Mouse (Mus musculus) forebrain, embryonic 13.5 days (tissue): ENCODE measurements at regions not wholly inside any gene's neighbourhood (a gene's known extent, or its start where the extent isn't known, plus 50 kb on each side); places are given as distances from the start of the nearest gene placed in this dataset.

Source experiments
- ATAC-seq: fragments of 200-750 bp; cut with Nextera tagmentation; 2 replicates; pipeline ENCODE4 v1.8.0; 2017
- H3K27ac ChIP-seq: fragments of 300-500 bp; sonication (generic); 2 replicates; pipeline ENCODE4 v1.5.1; 2015; ENCODE audit warnings: inconsistent platforms, mild to moderate bottlenecking, moderate library complexity
- H3K27me3 ChIP-seq: fragments of 300-500 bp; sonication (generic); 2 replicates; pipeline ENCODE4 v1.6.1; 2015; ENCODE audit warnings: mild to moderate bottlenecking, inconsistent platforms
- H3K36me3 ChIP-seq: fragments of 300-500 bp; sonication (generic); 2 replicates; pipeline ENCODE4 v1.6.1; 2015; ENCODE audit warnings: mild to moderate bottlenecking, inconsistent platforms; ENCODE audit not compliant: poor library complexity, severe bottlenecking
- H3K4me1 ChIP-seq: fragments of 300-500 bp; sonication (generic); 2 replicates; pipeline ENCODE4 v1.6.1; 2015; ENCODE audit warnings: inconsistent platforms
- H3K4me2 ChIP-seq: fragments of 300-500 bp; sonication (generic); 2 replicates; pipeline ENCODE4 v1.6.1; 2015; ENCODE audit warnings: inconsistent platforms, mild to moderate bottlenecking, moderate library complexity
- H3K4me3 ChIP-seq: fragments of 300-500 bp; sonication (generic); 2 replicates; pipeline ENCODE4 v1.5.1; 2015; ENCODE audit warnings: mild to moderate bottlenecking, inconsistent platforms
- H3K9ac ChIP-seq: fragments of 300-500 bp; sonication (generic); 2 replicates; pipeline ENCODE4 v1.6.1; 2015; ENCODE audit warnings: mild to moderate bottlenecking, inconsistent platforms
- H3K9me3 ChIP-seq: fragments of 300-500 bp; sonication (generic); replicated peaks from 2 replicates; pipeline ENCODE4 v1.6.1; 2016; ENCODE audit warnings: inconsistent platforms
- WGBS: fragments of 180-500 bp; shearing (Covaris S2); methylation state at CpG from one replicate; pipeline ENCODE4 v1.1.7; 2015; 5-methylcytosine and 5-hydroxymethylcytosine counted together

- 85% methylated on average over 3 of the region's 3 CpGs for WGBS
Observed at GRCm38 (mm10) chr17:75796380-75796779, 244.6 kb upstream of the Fam98a start.

GRCm38 (mm10) chr17:75795772-75796171 is 244.0 kb upstream of the Fam98a start:
- Histone ChIP-seq H3K9ac (no peak overlapping the region), H3K36me3 (no peaks in the 10 kb centered on the region), H3K4me3 (no peak overlapping the region), H3K27ac (no peak overlapping the region), H3K4me2 (no peak overlapping the region), H3K9me3 (no peaks in the 10 kb centered on the region), H3K27me3 (no peaks in the 10 kb centered on the region), H3K4me1 (no peaks in the 10 kb centered on the region)
- ATAC-seq, result no peak
- WGBS, result 93% methylated on average over 3 of the region's 3 CpGs

More at GRCm38 (mm10) chr17:75796380-75796779, 244.6 kb upstream of the Fam98a start:
- ATAC-seq, result no peak
- Histone ChIP-seq H3K9me3 (no peaks in the 10 kb centered on the region), H3K4me1 (no peaks in the 10 kb centered on the region), H3K4me3 (no peak overlapping the region), H3K36me3 (no peaks in the 10 kb centered on the region), H3K27me3 (no peaks in the 10 kb centered on the region), H3K27ac (no peak overlapping the region), H3K9ac (no peak overlapping the region), H3K4me2 (no peak overlapping the region)

- Histone ChIP-seq H3K27ac (no peak overlapping the region), H3K4me2 (no peak overlapping the region), H3K9ac (no peak overlapping the region), H3K27me3 (no peaks in the 10 kb centered on the region), H3K4me1 (no peaks in the 10 kb centered on the region), H3K4me3 (no peak overlapping the region), H3K9me3 (no peaks in the 10 kb centered on the region), H3K36me3 (no peaks in the 10 kb centered on the region)
- ATAC-seq, result no peak
- 44% methylated on average over 2 of the region's 2 CpGs for WGBS
Observed at GRCm38 (mm10) chr17:75779770-75780169, 228.0 kb upstream of the Fam98a start.

GRCm38 (mm10) chr17:75776611-75777010 is 224.9 kb upstream of the Fam98a start:
- H3K36me3 ChIP-seq, result no peaks in the 10 kb centered on the region
- no peak overlapping the region for H3K27ac ChIP-seq
- WGBS, result 79% methylated on average over 7 of the region's 7 CpGs
- no peak for ATAC-seq
- H3K9me3 ChIP-seq, result no peaks in the 10 kb centered on the region
- H3K27me3 ChIP-seq, result no peaks in the 10 kb centered on the region
- no peak overlapping the region for H3K9ac ChIP-seq
- no peak overlapping the region for H3K4me3 ChIP-seq
- no peaks in the 10 kb centered on the region for H3K4me1 ChIP-seq
- H3K4me2 ChIP-seq, result no peak overlapping the region

GRCm38 (mm10) chr17:75775518-75775917 is 223.8 kb upstream of the Fam98a start:
- no peak overlapping the region for H3K9ac ChIP-seq
- H3K27ac ChIP-seq, result no peak overlapping the region
- H3K9me3 ChIP-seq, result no peaks in the 10 kb centered on the region
- no peaks in the 10 kb centered on the region for H3K27me3 ChIP-seq
- no peaks in the 10 kb centered on the region for H3K36me3 ChIP-seq
- WGBS, result 93% methylated on average over 3 of the region's 3 CpGs
- no peak overlapping the region for H3K4me3 ChIP-seq
- no peak overlapping the region for H3K4me2 ChIP-seq
- ATAC-seq, result no peak
- no peaks in the 10 kb centered on the region for H3K4me1 ChIP-seq

GRCm38 (mm10) chr17:75772861-75773260 is 221.1 kb upstream of the Fam98a start:
- Histone ChIP-seq H3K9ac (no peak overlapping the region), H3K4me3 (no peak overlapping the region), H3K27ac (no peak overlapping the region), H3K4me1 (no peaks in the 10 kb centered on the region), H3K36me3 (no peaks in the 10 kb centered on the region), H3K9me3 (0 out of 2 replicates have a peak, but pooled peaks cover 4% of the 10 kb centered on the region), H3K27me3 (no peaks in the 10 kb centered on the region), H3K4me2 (no peak overlapping the region)
- ATAC-seq, result no peak

- H3K4me2 ChIP-seq, result no peak overlapping the region
- no peak for ATAC-seq
- H3K27me3 ChIP-seq, result no peaks in the 10 kb centered on the region
- H3K4me3 ChIP-seq, result no peak overlapping the region
- H3K27ac ChIP-seq, result no peak overlapping the region
- no peaks in the 10 kb centered on the region for H3K4me1 ChIP-seq
- no peak overlapping the region for H3K9ac ChIP-seq
- 92% methylated on average over 6 of the region's 6 CpGs for WGBS
- 0 out of 2 replicates have a peak, but pooled peaks cover 4% of the 10 kb centered on the region for H3K9me3 ChIP-seq
- H3K36me3 ChIP-seq, result no peaks in the 10 kb centered on the region
Observed at GRCm38 (mm10) chr17:75768654-75769053, 216.9 kb upstream of the Fam98a start.

GRCm38 (mm10) chr17:75763391-75763790 is 211.6 kb upstream of the Fam98a start:
- Histone ChIP-seq H3K27me3 (no peaks in the 10 kb centered on the region), H3K27ac (no peak overlapping the region), H3K9ac (no peak overlapping the region), H3K4me1 (no peaks in the 10 kb centered on the region), H3K4me2 (no peak overlapping the region), H3K36me3 (no peaks in the 10 kb centered on the region), H3K9me3 (no peaks in the 10 kb centered on the region), H3K4me3 (no peak overlapping the region)
- 95% methylated on average over 2 of the region's 2 CpGs for WGBS
- ATAC-seq, result no peak

- no peak for ATAC-seq
- H3K9me3 ChIP-seq, result no peaks in the 10 kb centered on the region; the same call in 1 of the 2 replicates
- H3K4me3 ChIP-seq, result no peak overlapping the region
- H3K4me2 ChIP-seq, result no peak overlapping the region
- 97% methylated on average over 5 of the region's 5 CpGs for WGBS
- H3K4me1 ChIP-seq, result no peaks in the 10 kb centered on the region
- no peak overlapping the region for H3K27ac ChIP-seq
- H3K27me3 ChIP-seq, result no peaks in the 10 kb centered on the region
- H3K36me3 ChIP-seq, result no peaks in the 10 kb centered on the region
- no peak overlapping the region for H3K9ac ChIP-seq
Observed at GRCm38 (mm10) chr17:75756487-75756886, 204.7 kb upstream of the Fam98a start.

GRCm38 (mm10) chr17:75716458-75716857 is 164.7 kb upstream of the Fam98a start:
- ATAC-seq, result no peak
- WGBS, result 91% methylated on average over 4 of the region's 4 CpGs
- H3K9ac ChIP-seq, result no peak overlapping the region
- no peaks in the 10 kb centered on the region for H3K27me3 ChIP-seq
- no peak overlapping the region for H3K27ac ChIP-seq
- H3K36me3 ChIP-seq, result no peaks in the 10 kb centered on the region
- no peaks in the 10 kb centered on the region for H3K9me3 ChIP-seq
- H3K4me2 ChIP-seq, result no peak overlapping the region
- no peak overlapping the region for H3K4me3 ChIP-seq
- H3K4me1 ChIP-seq, result no peaks in the 10 kb centered on the region

- Histone ChIP-seq H3K27ac (no peak overlapping the region), H3K4me3 (no peak overlapping the region), H3K9ac (no peak overlapping the region), H3K27me3 (no peaks in the 10 kb centered on the region), H3K4me2 (no peak overlapping the region), H3K36me3 (no peaks in the 10 kb centered on the region), H3K4me1 (no peaks in the 10 kb centered on the region), H3K9me3 (no peaks in the 10 kb centered on the region)
- no peak for ATAC-seq
Observed at GRCm38 (mm10) chr17:75714578-75714977, 162.8 kb upstream of the Fam98a start.

- ATAC-seq, result no peak
- no peak overlapping the region for H3K27ac ChIP-seq
- H3K9ac ChIP-seq, result no peak overlapping the region
- WGBS, result 88% methylated on average over 1 of the region's 1 CpGs
- H3K4me2 ChIP-seq, result no peak overlapping the region
- no peaks in the 10 kb centered on the region for H3K4me1 ChIP-seq
- no peaks in the 10 kb centered on the region for H3K27me3 ChIP-seq
- no peaks in the 10 kb centered on the region for H3K36me3 ChIP-seq
- no peak overlapping the region for H3K4me3 ChIP-seq
- H3K9me3 ChIP-seq, result no peaks in the 10 kb centered on the region
Observed at GRCm38 (mm10) chr17:75714059-75714458, 162.3 kb upstream of the Fam98a start.

- no peaks in the 10 kb centered on the region for H3K4me1 ChIP-seq
- H3K36me3 ChIP-seq, result no peaks in the 10 kb centered on the region
- H3K4me3 ChIP-seq, result no peak overlapping the region
- H3K27me3 ChIP-seq, result no peaks in the 10 kb centered on the region
- no peak overlapping the region for H3K9ac ChIP-seq
- 87% methylated on average over 4 of the region's 4 CpGs for WGBS
- ATAC-seq, result no peak
- H3K27ac ChIP-seq, result no peak overlapping the region
- H3K4me2 ChIP-seq, result no peak overlapping the region
- H3K9me3 ChIP-seq, result no peaks in the 10 kb centered on the region
Observed at GRCm38 (mm10) chr17:75707687-75708086, 155.9 kb upstream of the Fam98a start.
